Mouse (Mus musculus) neural tube, embryonic 14.5 days (tissue): ENCODE data around the gene Pllp. TPM values are rescaled to one million over a fixed set of nuclear protein-coding genes. Genes with fewer than 3 reads are reported as not detected.

ENCODE experiments used
- ATAC-seq: fragments of 200-750 bp; cut with Nextera tagmentation; 2 replicates; pipeline ENCODE4 v1.8.0; 2017; ENCODE audit warnings: low read depth, mild to moderate bottlenecking, moderate TSS enrichment, moderate library complexity
- H3K27ac ChIP-seq: fragments of 300-500 bp; sonication (generic); 2 replicates; pipeline ENCODE4 v1.5.1; 2014; ENCODE audit warnings: low read depth, mild to moderate bottlenecking, control low read depth, low read length, moderate library complexity, mixed read lengths
- H3K27me3 ChIP-seq: fragments of 300-500 bp; sonication (generic); 2 replicates; pipeline ENCODE4 v1.6.1; 2014; ENCODE audit warnings: low read length; ENCODE audit not compliant: control insufficient read depth, insufficient read depth
- H3K36me3 ChIP-seq: fragments of 300-500 bp; sonication (generic); 2 replicates; pipeline ENCODE4 v1.6.1; 2014; ENCODE audit warnings: low read length, mixed read lengths; ENCODE audit not compliant: control insufficient read depth, insufficient read depth
- H3K4me1 ChIP-seq: fragments of 300-500 bp; sonication (generic); 2 replicates; pipeline ENCODE4 v1.6.1; 2014; ENCODE audit warnings: low read length; ENCODE audit not compliant: control insufficient read depth, insufficient read depth
- H3K4me2 ChIP-seq: fragments of 300-500 bp; sonication (generic); 2 replicates; pipeline ENCODE4 v1.6.1; 2014; ENCODE audit warnings: mild to moderate bottlenecking, low read depth, low read length, control low read depth
- H3K4me3 ChIP-seq: fragments of 300-500 bp; sonication (generic); 2 replicates; pipeline ENCODE4 v1.5.1; 2014; ENCODE audit warnings: low read depth, low read length, control low read depth, mixed read lengths
- H3K9ac ChIP-seq: fragments of 300-500 bp; sonication (generic); replicated peaks from 2 replicates; pipeline ENCODE4 v1.6.1; 2014; ENCODE audit warnings: low read depth, mild to moderate bottlenecking, control low read depth, low read length, mixed read lengths
- H3K9me3 ChIP-seq: fragments of 300-500 bp; sonication (generic); 2 replicates; pipeline ENCODE4 v1.6.1; 2016; ENCODE audit warnings: low read length; ENCODE audit not compliant: control insufficient read depth
- WGBS: fragments of 180-500 bp; shearing (Covaris S2); extraction: QIAGEN DNeasy Blood & Tissue Kit; methylation state at CpG from one replicate; pipeline ENCODE4 v1.1.7; 2014; 5-methylcytosine and 5-hydroxymethylcytosine counted together
- polyA plus RNA-seq: library from polyadenylated mRNA; unstranded; fragments of >200 nt; fragmentation: Nextera tagmentation; extraction: Ambion mirVana; gene quantifications from 2 replicates; pipeline ENCODE4 v1.2.1, GENCODE M21; 2014

The Pllp gene
- polyA plus RNA-seq, 1 experiment from 2014 or later, result 2.9 TPM

GRCm38 (mm10) chr8:94705581-94706245, 9.6 kb upstream of the Pllp start:
- Histone ChIP-seq H3K27ac (no peak overlapping the region), H3K4me1 (no peaks in the 10 kb centered on the region), H3K4me3 (no peak overlapping the region), H3K9ac (no peak overlapping the region), H3K4me2 (no peak overlapping the region), H3K36me3 (no peaks in the 10 kb centered on the region), H3K27me3 (no peaks in the 10 kb centered on the region), H3K9me3 (no peaks in the 10 kb centered on the region)
- ATAC-seq, result no peak
- WGBS, result 87% methylated on average over 10 of the region's 10 CpGs

GRCm38 (mm10) chr8:94704669-94704984, 8.5 kb upstream of the Pllp start:
- peak overlapping the region; percentile 85 for H3K27ac ChIP-seq
- H3K9ac ChIP-seq, result peak overlapping the region; percentile 61
- H3K27me3 ChIP-seq, result no peaks in the 10 kb centered on the region
- H3K9me3 ChIP-seq, result no peaks in the 10 kb centered on the region
- no peaks in the 10 kb centered on the region for H3K4me1 ChIP-seq
- ATAC-seq, result no peak
- whole genome bisulfite sequencing, result 15% methylated on average over 9 of the region's 9 CpGs
- peak overlapping the region; percentile 58 for H3K4me2 ChIP-seq
- H3K4me3 ChIP-seq, result peak overlapping the region; percentile 39
- no peaks in the 10 kb centered on the region for H3K36me3 ChIP-seq

GRCm38 (mm10) chr8:94703972-94704668, 8.0 kb upstream of the Pllp start:
- Histone ChIP-seq H3K36me3 (no peaks in the 10 kb centered on the region), H3K27me3 (no peaks in the 10 kb centered on the region), H3K4me2 (peak overlapping the region; percentile 58)

GRCm38 (mm10) chr8:94702844-94703813, 7.1 kb upstream of the Pllp start:
- peak overlapping the region; percentile 37 for H3K9ac ChIP-seq

More at GRCm38 (mm10) chr8:94703972-94704668, 8.0 kb upstream of the Pllp start:
- under 1% methylated on average over 35 of the region's 35 CpGs for WGBS
- Histone ChIP-seq H3K9ac (peak overlapping the region; percentile 61), H3K27ac (peak overlapping the region; percentile 85), H3K4me1 (no peaks in the 10 kb centered on the region), H3K4me3 (peak overlapping the region; percentile 41), H3K9me3 (no peaks in the 10 kb centered on the region)
- ATAC-seq, result peak; percentile 93

GRCm38 (mm10) chr8:94702156-94702555, 6.1 kb upstream of the Pllp start:
- peaks cover 3% of the 10 kb centered on the region; the same call in 1 of the 2 replicates for H3K27me3 ChIP-seq
- ATAC-seq, result no peak
- no peaks in the 10 kb centered on the region for H3K4me1 ChIP-seq
- no peak overlapping the region for H3K27ac ChIP-seq
- 66% methylated on average over 3 of the region's 3 CpGs for WGBS
- no peaks in the 10 kb centered on the region for H3K9me3 ChIP-seq
- no peak overlapping the region for H3K4me3 ChIP-seq
- no peaks in the 10 kb centered on the region for H3K36me3 ChIP-seq
- no peak overlapping the region for H3K9ac ChIP-seq
- no peak overlapping the region; the same call in 1 of the 2 replicates for H3K4me2 ChIP-seq

More at GRCm38 (mm10) chr8:94702844-94703813, 7.1 kb upstream of the Pllp start:
- no peaks in the 10 kb centered on the region for H3K4me1 ChIP-seq
- ATAC-seq, result peak; percentile 85
- no peaks in the 10 kb centered on the region for H3K27me3 ChIP-seq
- H3K36me3 ChIP-seq, result no peaks in the 10 kb centered on the region
- peak overlapping the region; percentile 41 for H3K4me3 ChIP-seq
- peak overlapping the region; percentile 44 for H3K27ac ChIP-seq
- H3K4me2 ChIP-seq, result peak overlapping the region; percentile 49
- H3K9me3 ChIP-seq, result no peaks in the 10 kb centered on the region
- under 1% methylated on average over 35 of the region's 35 CpGs for WGBS

- no peak for ATAC-seq
- no peaks in the 10 kb centered on the region for H3K36me3 ChIP-seq
- H3K27ac ChIP-seq, result no peak overlapping the region
- peaks cover 7% of the 10 kb centered on the region for H3K4me1 ChIP-seq
- H3K27me3 ChIP-seq, result peaks cover 17% of the 10 kb centered on the region
- no peak overlapping the region for H3K9ac ChIP-seq
- H3K4me3 ChIP-seq, result no peak overlapping the region
- H3K4me2 ChIP-seq, result no peak overlapping the region
- 86% methylated on average over 4 of the region's 4 CpGs for WGBS
- H3K9me3 ChIP-seq, result no peaks in the 10 kb centered on the region
These were observed 4.4 kb upstream of the Pllp start for GRCm38 (mm10) chr8:94700421-94700935.

GRCm38 (mm10) chr8:94699366-94699765, 3.3 kb upstream of the Pllp start:
- ATAC-seq, result no peak
- Histone ChIP-seq H3K27ac (no peak overlapping the region), H3K4me1 (peaks cover 12% of the 10 kb centered on the region), H3K4me3 (no peak overlapping the region), H3K9me3 (no peaks in the 10 kb centered on the region), H3K9ac (no peak overlapping the region), H3K27me3 (peaks cover 26% of the 10 kb centered on the region), H3K4me2 (no peak overlapping the region), H3K36me3 (no peaks in the 10 kb centered on the region)
- WGBS, result 63% methylated on average over 16 of the region's 16 CpGs

GRCm38 (mm10) chr8:94697956-94698355, 1.9 kb upstream of the Pllp start:
- Histone ChIP-seq H3K4me3 (no peak overlapping the region), H3K27me3 (peaks cover 29% of the 10 kb centered on the region), H3K36me3 (no peaks in the 10 kb centered on the region), H3K4me1 (peaks cover 12% of the 10 kb centered on the region), H3K4me2 (no peak overlapping the region), H3K9ac (no peak overlapping the region), H3K9me3 (no peaks in the 10 kb centered on the region), H3K27ac (no peak overlapping the region)
- no peak for ATAC-seq
- WGBS, result 76% methylated on average over 6 of the region's 6 CpGs
